Mouse (Mus musculus) forebrain, embryonic 16.5 days (tissue): Measurements from ENCODE around the gene Aim2. TPM values are rescaled to one million over a fixed set of nuclear protein-coding genes. Genes with fewer than 3 reads are reported as not detected.

Experiments used
- ATAC-seq: fragments of 200-750 bp; cut with Nextera tagmentation; 2 replicates; pipeline ENCODE4 v1.8.0; 2017; ENCODE audit warnings: mild to moderate bottlenecking, moderate library complexity
- H3K27ac ChIP-seq: fragments of 300-500 bp; sonication (generic); 2 replicates; pipeline ENCODE4 v1.5.1; 2014; ENCODE audit warnings: low read length, control low read depth
- H3K27me3 ChIP-seq: fragments of 300-500 bp; sonication (generic); replicated peaks from 2 replicates; pipeline ENCODE4 v1.6.1; 2014; ENCODE audit warnings: low read length; ENCODE audit not compliant: control insufficient read depth, insufficient read depth
- H3K36me3 ChIP-seq: fragments of 300-500 bp; sonication (generic); 2 replicates; pipeline ENCODE4 v1.6.1; 2014; ENCODE audit not compliant: control insufficient read depth, insufficient read depth
- H3K4me1 ChIP-seq: fragments of 300-500 bp; sonication (generic); replicated peaks from 2 replicates; pipeline ENCODE4 v1.6.1; 2014; ENCODE audit warnings: low read length; ENCODE audit not compliant: control insufficient read depth, insufficient read depth
- H3K4me2 ChIP-seq: fragments of 300-500 bp; sonication (generic); 2 replicates; pipeline ENCODE4 v1.6.1; 2014; ENCODE audit warnings: mild to moderate bottlenecking, low read length, control low read depth
- H3K4me3 ChIP-seq: fragments of 300-500 bp; sonication (generic); replicated peaks from 2 replicates; pipeline ENCODE4 v1.5.1; 2014; ENCODE audit warnings: mild to moderate bottlenecking, low read length, control low read depth
- H3K9ac ChIP-seq: fragments of 300-500 bp; sonication (generic); replicated peaks from 2 replicates; pipeline ENCODE4 v1.6.1; 2014; ENCODE audit warnings: low read depth, low read length, control low read depth
- H3K9me3 ChIP-seq: fragments of 300-500 bp; sonication (generic); 2 replicates; pipeline ENCODE4 v1.6.1; 2016; ENCODE audit warnings: low read length; ENCODE audit not compliant: control insufficient read depth
- WGBS: fragments of 180-500 bp; shearing (Covaris S2); extraction: QIAGEN DNeasy Blood & Tissue Kit; methylation state at CpG from one replicate; pipeline ENCODE4 v1.1.7; 2014; 5-methylcytosine and 5-hydroxymethylcytosine counted together
- polyA plus RNA-seq: library from polyadenylated mRNA; unstranded; fragments of >200 nt; fragmentation: Nextera tagmentation; extraction: Ambion mirVana; gene quantifications from 2 replicates; pipeline ENCODE4 v1.2.1, GENCODE M21; 2015

Gene Aim2
- polyA plus RNA-seq, 1 experiment from 2014 or later, result 4.0 TPM

GRCm38 (mm10) chr1:173427385-173427784 lies 76.7 kb downstream of the Aim2 start:
- WGBS, result 86% methylated on average over 8 of the region's 8 CpGs
- Histone ChIP-seq H3K36me3 (no peaks in the 10 kb centered on the region), H3K4me1 (no peaks in the 10 kb centered on the region), H3K27me3 (no peaks in the 10 kb centered on the region), H3K27ac (no peak overlapping the region), H3K4me3 (no peak overlapping the region), H3K4me2 (no peak overlapping the region), H3K9ac (no peak overlapping the region), H3K9me3 (no peaks in the 10 kb centered on the region)
- ATAC-seq, result no peak

GRCm38 (mm10) chr1:173429995-173430699 lies 79.5 kb downstream of the Aim2 start:
- WGBS, result 87% methylated on average over 5 of the region's 5 CpGs
- Histone ChIP-seq H3K27ac (no peak overlapping the region), H3K36me3 (no peaks in the 10 kb centered on the region), H3K9me3 (no peaks in the 10 kb centered on the region), H3K9ac (no peak overlapping the region), H3K27me3 (no peaks in the 10 kb centered on the region), H3K4me2 (no peak overlapping the region), H3K4me1 (no peaks in the 10 kb centered on the region), H3K4me3 (no peak overlapping the region)
- no peak for ATAC-seq

- Histone ChIP-seq H3K9me3 (no peaks in the 10 kb centered on the region), H3K4me1 (no peaks in the 10 kb centered on the region), H3K4me3 (no peak overlapping the region), H3K27me3 (no peaks in the 10 kb centered on the region), H3K36me3 (no peaks in the 10 kb centered on the region), H3K9ac (no peak overlapping the region), H3K27ac (no peak overlapping the region), H3K4me2 (no peak overlapping the region)
- no peak for ATAC-seq
- 93% methylated on average over 2 of the region's 2 CpGs for WGBS
These were observed 81.7 kb downstream of the Aim2 start for GRCm38 (mm10) chr1:173432411-173432810.

GRCm38 (mm10) chr1:173437161-173437953 lies 86.7 kb downstream of the Aim2 start:
- no peak for ATAC-seq
- no peaks in the 10 kb centered on the region for H3K36me3 ChIP-seq

GRCm38 (mm10) chr1:173440681-173441080 lies 90.0 kb downstream of the Aim2 start:
- 92% methylated on average over 1 of the region's 1 CpGs for WGBS
- Histone ChIP-seq H3K27me3 (no peaks in the 10 kb centered on the region), H3K9me3 (no peaks in the 10 kb centered on the region), H3K27ac (no peak overlapping the region), H3K4me1 (no peaks in the 10 kb centered on the region), H3K4me3 (no peak overlapping the region), H3K9ac (no peak overlapping the region), H3K4me2 (no peak overlapping the region), H3K36me3 (no peaks in the 10 kb centered on the region)
- ATAC-seq, result no peak

More at GRCm38 (mm10) chr1:173437161-173437953, 86.7 kb downstream of the Aim2 start:
- H3K9me3 ChIP-seq, result no peaks in the 10 kb centered on the region
- H3K27ac ChIP-seq, result no peak overlapping the region
- no peak overlapping the region for H3K4me2 ChIP-seq
- H3K4me3 ChIP-seq, result no peak overlapping the region
- H3K4me1 ChIP-seq, result no peaks in the 10 kb centered on the region
- H3K27me3 ChIP-seq, result no peaks in the 10 kb centered on the region
- no peak overlapping the region for H3K9ac ChIP-seq
- WGBS, result 86% methylated on average over 6 of the region's 6 CpGs

- H3K9me3 ChIP-seq, result no peaks in the 10 kb centered on the region
- WGBS, result 82% methylated on average over 4 of the region's 4 CpGs
- no peak for ATAC-seq
- H3K4me2 ChIP-seq, result no peak overlapping the region
- H3K27ac ChIP-seq, result no peak overlapping the region
- H3K4me3 ChIP-seq, result no peak overlapping the region
- H3K9ac ChIP-seq, result no peak overlapping the region
- no peaks in the 10 kb centered on the region for H3K4me1 ChIP-seq
- H3K36me3 ChIP-seq, result no peaks in the 10 kb centered on the region
- no peaks in the 10 kb centered on the region for H3K27me3 ChIP-seq
These were observed 90.5 kb downstream of the Aim2 start for GRCm38 (mm10) chr1:173441210-173441609.

- no peak overlapping the region for H3K9ac ChIP-seq
- no peaks in the 10 kb centered on the region for H3K36me3 ChIP-seq
- H3K27ac ChIP-seq, result no peak overlapping the region
- ATAC-seq, result no peak
- H3K9me3 ChIP-seq, result no peaks in the 10 kb centered on the region
- no peaks in the 10 kb centered on the region for H3K4me1 ChIP-seq
- H3K4me2 ChIP-seq, result no peak overlapping the region
- H3K4me3 ChIP-seq, result no peak overlapping the region
- H3K27me3 ChIP-seq, result no peaks in the 10 kb centered on the region
- WGBS, result 89% methylated on average over 1 of the region's 1 CpGs
These were observed 92.4 kb downstream of the Aim2 start for GRCm38 (mm10) chr1:173443061-173443460.

- Histone ChIP-seq H3K27ac (no peak overlapping the region), H3K9me3 (no peaks in the 10 kb centered on the region), H3K4me1 (no peaks in the 10 kb centered on the region), H3K4me2 (no peak overlapping the region), H3K9ac (no peak overlapping the region), H3K4me3 (no peak overlapping the region), H3K36me3 (no peaks in the 10 kb centered on the region), H3K27me3 (no peaks in the 10 kb centered on the region)
- ATAC-seq, result no peak
- WGBS, result 75% methylated on average over 4 of the region's 4 CpGs
These were observed 96.4 kb downstream of the Aim2 start for GRCm38 (mm10) chr1:173447067-173447466.

- WGBS, result 87% methylated on average over 4 of the region's 4 CpGs
- H3K27me3 ChIP-seq, result no peaks in the 10 kb centered on the region
- ATAC-seq, result no peak
- no peaks in the 10 kb centered on the region for H3K9me3 ChIP-seq
- H3K4me1 ChIP-seq, result no peaks in the 10 kb centered on the region
- no peaks in the 10 kb centered on the region for H3K36me3 ChIP-seq
- H3K4me3 ChIP-seq, result no peak overlapping the region
- H3K27ac ChIP-seq, result no peak overlapping the region
- no peak overlapping the region for H3K9ac ChIP-seq
- no peak overlapping the region for H3K4me2 ChIP-seq
These were observed 99.9 kb downstream of the Aim2 start for GRCm38 (mm10) chr1:173450621-173451020.
